In genomic region chr2:168009936-168010668, GRCm38 (mm10) we compare ENCODE assay signal across 9 mouse cellular contexts. TPM values are rescaled to one million over a fixed set of nuclear protein-coding genes. Genes with fewer than 3 reads are reported as not detected.
DNase-seq lines count a peak whose midpoint lies in the region; ATAC-seq lines count a peak whose summit lies in the region.
"Had no signal": no experiment of that assay in that cellular context is flagged by ENCODE, and none has a peak within 500 bp of the region (broad histone marks: within the 10 kb centered on the region; RNA-seq: fewer than 3 reads in every experiment).

TSS of gene Ripor3 (minus strand) at chr2:168010618.

- H3K27me3 ChIP-seq in embryonic facial prominence, embryonic 13.5 days = no peaks in the 10 kb centered on the region
- no peaks in the 10 kb centered on the region for H3K27me3 ChIP-seq in midbrain, embryonic 11.5 days (ENCODE audit: control insufficient read depth, insufficient read depth, low read length)

- H3K27ac ChIP-seq in embryonic facial prominence, embryonic 13.5 days = peak within 1 kb of the TSS; percentile 75
- no peak within 1 kb of the TSS for H3K27ac ChIP-seq in midbrain, embryonic 11.5 days (ENCODE audit: low read depth, low read length)

- WGBS in embryonic facial prominence, embryonic 13.5 days = 20% methylated on average over 9 of the region's 9 CpGs
- 47% methylated on average over 9 of the region's 9 CpGs for WGBS in midbrain, embryonic 11.5 days

- H3K4me1 ChIP-seq in embryonic facial prominence, embryonic 13.5 days = peaks cover 35% of the 10 kb centered on the region
- peaks cover 2% of the 10 kb centered on the region; the same call in 1 of the 2 replicates for H3K4me1 ChIP-seq in midbrain, embryonic 11.5 days (ENCODE audit: control insufficient read depth, insufficient read depth, low read length)

- intact Hi-C loops in left cerebral cortex, postnatal 25 days (cut with DNase I) = no loop called here

- H3K4me3 ChIP-seq in embryonic facial prominence, embryonic 13.5 days = no peak within 1 kb of the TSS
- no peak within 1 kb of the TSS for H3K4me3 ChIP-seq in midbrain, embryonic 11.5 days (ENCODE audit: low read depth, low read length)
- H3K4me3 ChIP-seq: myocyte had no signal

- no peaks in the 10 kb centered on the region for H3K9me3 ChIP-seq in embryonic facial prominence, embryonic 13.5 days
- no peaks in the 10 kb centered on the region for H3K9me3 ChIP-seq in midbrain, embryonic 11.5 days (ENCODE audit: control insufficient read depth, low read length)

- H3K36me3 ChIP-seq in embryonic facial prominence, embryonic 13.5 days = no peaks in the 10 kb centered on the region
- no peaks in the 10 kb centered on the region for H3K36me3 ChIP-seq in midbrain, embryonic 11.5 days (ENCODE audit: control insufficient read depth, insufficient read depth, low read length)

- no peak within 1 kb of the TSS for H3K4me2 ChIP-seq in embryonic facial prominence, embryonic 13.5 days
- no peak within 1 kb of the TSS for H3K4me2 ChIP-seq in midbrain, embryonic 11.5 days

- peak; percentile 22 for DNase-seq in cerebellum, adult 11 months
- peak; percentile 93 for DNase-seq in adrenal gland, postnatal 14 days
- DNase-seq in heart, postnatal 4 days = peak; percentile 91
- DNase-seq in left cerebral cortex, postnatal 25 days (ENCODE audit: low spot score in 2 of 2) = peak; percentile 35 to 41
- peak; percentile 95 for DNase-seq in midbrain, embryonic 11.5 days (ENCODE audit: low spot score, missing footprints)
- DNase-seq in spleen, postnatal 4 days (ENCODE audit: low spot score in 2 of 2) = peak; percentile 72 to 91

- 0 out of 2 replicates have a peak within 1 kb of the TSS, but pooled peaks have one; percentile 16 for H3K9ac ChIP-seq in embryonic facial prominence, embryonic 13.5 days
- no peak within 1 kb of the TSS for H3K9ac ChIP-seq in midbrain, embryonic 11.5 days (ENCODE audit: low read length)

- no peak for ATAC-seq in cerebellum, adult (ENCODE audit: insufficient number of reproducible peaks, low FRiP score, low TSS enrichment)
- no peak for ATAC-seq in embryonic facial prominence, embryonic 13.5 days (ENCODE audit: insufficient number of reproducible peaks, insufficient read depth, low FRiP score, low TSS enrichment, low read depth)
- ATAC-seq in midbrain, embryonic 11.5 days (ENCODE audit: low FRiP score) = no peak

RNA-seq across cellular contexts. Expression of gene Ripor3, which starts in this region (rescaled TPM):
- 2.6 and 5.3 TPM in 2 replicates for total RNA-seq in adrenal gland, postnatal 14 days (2021)
- polyA plus RNA-seq in embryonic facial prominence, embryonic 13.5 days (2015; fragmentation: Nextera tagmentation; extraction: Ambion mirVana) = 7.0 and 7.7 TPM in 2 replicates
- total RNA-seq in heart, postnatal 4 days (2021) = under 1 TPM; 0.45 to 0.91 TPM
- under 1 TPM; 0.44 to 0.48 TPM for total RNA-seq in left cerebral cortex, postnatal 25 days (2021)
- 0.57 and 0.75 TPM in 2 replicates for polyA plus RNA-seq in midbrain, embryonic 11.5 days (2014; fragmentation: Nextera tagmentation; extraction: Ambion mirVana)

Comparison
In these comparisons a context has a peak if more than half of its experiments do, and no peak if none do; other contexts are left out.
1. Peak in DNase-seq in heart, postnatal 4 days; RNA of the gene not detected or under 1 TPM.
2. Peak in DNase-seq in left cerebral cortex, postnatal 25 days; RNA of the gene not detected or under 1 TPM.
3. Peak in DNase-seq in midbrain, embryonic 11.5 days; RNA of the gene not detected or under 1 TPM.
4. DNase-seq: peak in every context shown above with its lines; median percentile 95 in midbrain, embryonic 11.5 days; 93 in adrenal gland, postnatal 14 days; 91 in heart, postnatal 4 days; 82 in spleen, postnatal 4 days; 38 in left cerebral cortex, postnatal 25 days; 22 in cerebellum, adult 11 months.